Mouse (Mus musculus): ENCODE data around the gene Zbp1.

The Zbp1 gene

DNA sequence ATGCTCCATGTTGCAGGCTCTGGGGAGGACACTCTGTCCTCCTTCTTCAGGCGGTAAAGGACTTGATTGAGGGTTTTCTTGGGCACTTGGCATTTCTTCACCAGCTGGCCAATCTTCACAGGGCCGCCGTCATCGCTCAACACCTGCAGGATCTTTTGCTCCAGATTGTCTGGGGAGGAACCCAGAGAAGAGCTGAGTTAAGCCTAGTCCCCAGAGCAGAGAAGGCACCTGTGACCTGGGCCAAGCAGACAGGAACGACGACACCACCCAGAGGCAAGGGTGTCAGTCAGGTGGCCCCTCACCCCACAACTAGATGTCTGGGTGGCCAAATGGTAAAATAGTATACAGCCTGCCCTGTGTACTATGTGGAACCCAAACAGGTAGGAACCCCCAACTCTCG lies 1.9 kb downstream of the Zbp1 start:
- DNase-seq (ENCODE audit: low spot score in 2 of 2), result peak in 1 of 2 experiments; percentile 36

DNA sequence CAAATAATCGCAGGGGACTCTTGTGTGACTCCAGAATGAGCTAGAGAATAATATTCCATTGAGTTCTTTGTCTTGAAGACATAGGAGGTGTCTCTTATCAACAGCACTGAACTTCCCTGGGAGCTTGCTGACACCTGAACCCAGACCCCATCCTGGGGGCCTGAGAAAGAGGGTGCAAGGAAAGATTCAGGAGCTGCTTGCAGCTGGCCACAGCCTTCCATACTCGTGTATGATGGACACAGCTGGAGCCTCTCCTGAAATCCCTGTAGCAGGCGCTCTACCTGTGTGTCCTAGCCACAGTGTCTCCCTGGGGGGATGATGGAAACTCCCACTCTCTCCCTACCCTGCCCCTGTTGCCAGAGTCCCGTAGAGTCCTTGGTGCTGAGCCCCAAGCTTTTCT lies 6.5 kb downstream of the Zbp1 start:
- no peak for DNase-seq (ENCODE audit: low spot score in 2 of 2)

DNA sequence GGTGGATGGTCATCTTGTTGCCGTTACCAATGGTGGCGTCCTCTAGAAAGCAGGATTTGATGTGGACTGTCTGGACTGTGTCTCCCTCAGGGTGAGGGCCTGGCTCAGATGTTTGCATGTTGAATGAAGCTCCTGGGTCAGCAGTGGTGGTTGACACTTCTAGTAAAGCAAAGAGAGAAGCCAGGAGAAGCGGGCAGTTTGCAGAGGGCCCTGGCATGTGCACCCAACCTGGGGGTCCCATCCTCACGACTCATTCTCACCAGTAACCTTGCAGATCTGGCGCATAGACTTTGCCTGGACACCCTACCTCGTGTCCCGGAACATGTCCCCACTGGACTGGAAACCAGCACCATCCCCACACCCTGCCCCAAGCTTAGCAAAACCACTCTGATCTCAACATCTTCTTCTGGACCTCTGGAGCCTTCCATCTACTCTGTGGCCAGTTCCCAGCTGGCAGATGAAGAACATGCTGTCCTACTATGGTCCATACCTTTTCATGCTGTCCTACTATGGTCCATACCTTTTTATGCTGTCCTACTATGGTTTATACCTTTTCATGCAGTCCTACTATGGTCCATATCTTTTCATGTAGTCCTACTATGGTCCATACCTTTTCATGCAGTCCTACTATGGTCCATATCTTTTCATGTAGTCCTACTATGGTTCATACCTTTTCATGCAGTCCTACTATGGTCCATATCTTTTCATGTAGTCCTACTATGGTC lies 9.5 kb downstream of the Zbp1 start:
- DNase-seq (ENCODE audit: low spot score in 2 of 2), result peak in 1 of 2 experiments; percentile 15

DNA sequence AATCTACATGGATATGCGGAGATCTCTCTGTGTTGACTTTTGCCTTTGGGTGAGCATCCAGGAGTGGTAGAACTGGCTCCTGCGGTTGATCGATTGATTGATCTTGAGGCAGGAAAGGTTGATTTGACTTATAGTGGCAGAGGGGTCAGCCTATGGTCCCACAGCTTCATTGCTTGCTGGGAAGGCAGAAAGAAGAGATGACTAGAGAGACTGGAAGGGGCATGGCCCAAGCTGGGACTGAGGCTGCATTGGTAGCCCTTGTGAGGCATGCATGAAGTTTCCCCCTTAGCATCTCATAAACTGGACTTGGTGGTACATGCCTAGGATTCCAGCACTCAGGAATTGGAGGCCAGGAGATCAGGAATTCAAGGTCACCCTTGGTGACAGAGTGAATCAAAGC lies 11.7 kb downstream of the Zbp1 start:
- no peak for DNase-seq (ENCODE audit: low spot score in 2 of 2)

DNA sequence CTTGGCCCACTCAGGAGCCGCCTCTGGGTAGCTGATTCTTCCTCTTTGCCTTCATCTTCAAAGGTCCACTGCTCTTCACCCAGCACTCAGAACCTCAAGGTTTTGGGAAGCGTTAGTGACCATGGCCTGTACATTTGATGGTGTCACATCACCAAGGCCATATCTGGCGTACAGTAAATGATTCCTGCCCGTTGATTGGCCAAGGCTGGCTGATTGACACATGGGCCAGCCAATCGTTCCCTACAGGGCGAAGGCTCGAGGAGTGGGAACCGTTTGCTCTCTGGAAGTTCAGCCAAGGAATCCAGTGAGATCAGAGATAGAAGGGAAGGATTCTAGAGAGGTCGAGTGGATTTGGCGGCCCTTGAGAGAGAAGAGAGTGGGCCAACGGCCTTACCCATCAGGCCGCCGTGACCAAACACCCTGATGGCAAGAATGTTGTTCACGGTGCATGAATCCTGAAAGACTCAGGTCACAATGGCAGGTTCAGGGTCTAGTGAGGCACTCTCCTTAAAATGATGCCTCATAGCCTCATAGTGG lies 13.1 kb downstream of the Zbp1 start:
- no peak for DNase-seq (ENCODE audit: low spot score in 2 of 2)

DNA sequence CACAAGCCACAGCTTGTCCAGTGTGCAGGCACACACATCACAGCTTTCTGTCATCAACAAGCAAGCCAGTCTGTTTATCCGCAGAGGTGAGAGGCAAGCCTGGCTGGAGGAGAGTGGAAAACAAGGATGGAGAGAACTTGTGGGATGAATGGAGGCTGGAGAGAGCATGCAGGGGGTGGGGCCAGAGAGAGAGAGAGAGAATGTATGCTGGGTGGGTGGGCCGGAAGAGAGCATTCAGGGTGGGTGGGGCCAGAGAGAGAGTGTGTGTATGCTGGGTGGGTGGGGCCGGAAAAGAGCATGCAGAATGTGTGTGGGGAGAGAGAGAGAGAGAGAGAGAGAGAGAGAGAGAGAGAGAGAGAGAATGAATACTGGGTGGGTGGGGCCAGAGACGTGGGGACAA lies 14.1 kb downstream of the Zbp1 start:
- no peak for DNase-seq (ENCODE audit: low spot score in 2 of 2)

DNA sequence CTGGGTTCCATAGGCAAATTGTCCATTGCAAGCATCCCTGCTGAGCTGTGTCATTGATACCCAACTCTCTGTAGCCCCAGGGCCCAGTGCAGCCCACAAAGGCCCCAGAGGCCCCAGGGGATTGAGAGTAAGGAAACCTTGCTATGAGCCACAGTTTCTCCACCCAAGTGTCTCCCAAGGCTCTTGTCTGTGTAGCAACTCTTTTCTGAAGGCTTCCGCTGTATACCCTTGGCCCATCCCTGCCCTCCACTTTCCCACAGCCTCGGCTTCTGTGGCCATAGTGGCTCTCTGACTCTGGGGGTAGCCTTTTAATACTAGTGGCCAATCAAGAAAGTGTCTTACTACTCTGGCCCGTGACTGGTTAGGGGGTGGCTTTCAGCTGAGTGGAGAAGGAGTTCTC lies 15.0 kb downstream of the Zbp1 start:
- peak in 1 of 2 experiments; percentile 13 for DNase-seq (ENCODE audit: low spot score in 2 of 2)

DNA sequence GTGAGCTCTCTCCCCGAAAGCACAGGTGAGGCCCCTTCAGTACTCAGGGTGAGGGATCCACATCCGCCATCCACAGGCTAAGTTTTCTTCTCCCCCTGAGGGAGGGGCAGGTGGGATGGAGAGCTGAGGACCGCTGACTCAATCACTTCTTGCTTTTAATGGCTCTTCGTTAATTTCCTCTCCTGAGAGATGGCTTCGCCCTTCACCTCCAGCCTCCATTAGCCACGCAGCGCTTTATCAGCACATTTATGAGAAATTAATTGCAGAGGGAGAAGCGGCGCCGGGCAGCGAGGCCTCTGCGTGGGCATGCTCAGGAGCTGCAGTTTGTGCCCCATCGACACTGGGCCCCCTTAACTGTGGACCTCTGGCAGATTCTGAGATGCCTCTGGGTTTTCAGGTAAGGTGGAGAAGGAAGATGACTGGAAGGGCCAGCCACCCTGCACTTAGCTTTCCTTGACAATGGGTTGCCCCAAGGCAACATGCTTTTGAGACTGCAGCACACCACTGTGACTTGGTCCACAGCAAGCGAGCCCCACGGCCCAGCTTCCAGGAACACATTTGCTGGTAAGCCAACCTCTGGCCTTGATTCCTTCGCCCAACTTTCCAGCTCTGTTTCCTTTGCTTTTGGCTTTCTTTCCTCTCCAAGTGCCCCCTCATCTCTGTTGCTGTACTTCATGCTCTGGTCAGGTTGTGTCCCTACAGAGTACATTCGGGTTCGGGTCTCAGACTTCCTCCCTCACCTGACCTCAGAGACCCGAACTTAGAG lies 15.6 kb downstream of the Zbp1 start:
- DNase-seq (ENCODE audit: low spot score in 2 of 2), result peak; percentile 13 to 59

DNA sequence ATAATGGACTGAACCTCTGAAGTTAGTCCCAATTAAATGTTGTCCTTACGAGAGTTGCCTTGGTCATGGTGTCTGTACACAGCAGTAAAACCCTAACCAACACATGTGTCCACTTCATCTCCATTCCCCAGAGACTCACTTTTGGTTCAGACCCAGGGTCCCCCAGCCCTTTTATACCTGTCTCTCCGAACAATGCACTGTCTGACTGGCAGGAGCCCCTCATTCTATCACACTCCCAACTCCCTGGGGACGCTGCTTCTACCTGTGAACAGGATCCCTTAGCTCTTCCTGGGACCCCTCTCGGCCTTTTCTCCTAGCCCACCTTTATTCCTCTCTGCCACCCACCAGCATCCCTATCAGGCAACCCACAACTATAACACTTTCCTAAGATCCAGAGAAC lies 23.9 kb downstream of the Zbp1 start:
- no peak for DNase-seq (ENCODE audit: low spot score in 2 of 2)

DNA sequence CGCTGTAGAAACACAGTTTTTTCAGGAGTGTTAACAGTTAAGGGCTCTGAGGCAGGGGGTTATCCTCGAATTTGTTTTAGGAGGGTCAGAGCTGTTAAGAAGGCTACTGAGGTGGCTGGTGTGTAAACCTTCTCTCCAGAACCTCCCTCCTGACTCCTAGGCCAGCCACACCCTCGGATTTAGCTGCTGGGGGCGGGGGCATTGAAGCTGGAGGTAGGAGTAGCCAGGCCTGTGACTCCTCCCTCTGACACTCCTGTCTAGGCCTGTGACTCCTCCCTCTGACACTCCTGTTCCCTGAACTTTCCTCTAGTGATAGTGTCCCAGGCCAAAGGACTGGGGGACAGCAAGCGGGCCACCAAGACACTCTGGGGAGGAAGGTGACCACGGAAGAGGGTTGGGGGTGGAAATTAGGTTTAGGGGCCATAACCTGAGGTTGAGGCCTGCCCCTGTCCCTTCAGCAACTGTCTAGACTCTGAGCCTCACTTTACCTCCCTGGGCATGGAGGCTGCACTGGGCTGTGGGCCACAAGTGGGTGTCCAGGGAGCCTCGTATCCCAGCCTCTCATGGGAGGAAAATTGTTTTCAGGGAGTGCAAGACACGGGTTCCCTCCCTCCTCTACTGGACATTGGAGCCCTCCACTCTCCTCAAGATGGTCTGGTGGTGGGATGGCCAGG lies 31.4 kb downstream of the Zbp1 start:
- DNase-seq (ENCODE audit: low spot score in 2 of 2), result peak in 1 of 2 experiments; percentile 19

DNA sequence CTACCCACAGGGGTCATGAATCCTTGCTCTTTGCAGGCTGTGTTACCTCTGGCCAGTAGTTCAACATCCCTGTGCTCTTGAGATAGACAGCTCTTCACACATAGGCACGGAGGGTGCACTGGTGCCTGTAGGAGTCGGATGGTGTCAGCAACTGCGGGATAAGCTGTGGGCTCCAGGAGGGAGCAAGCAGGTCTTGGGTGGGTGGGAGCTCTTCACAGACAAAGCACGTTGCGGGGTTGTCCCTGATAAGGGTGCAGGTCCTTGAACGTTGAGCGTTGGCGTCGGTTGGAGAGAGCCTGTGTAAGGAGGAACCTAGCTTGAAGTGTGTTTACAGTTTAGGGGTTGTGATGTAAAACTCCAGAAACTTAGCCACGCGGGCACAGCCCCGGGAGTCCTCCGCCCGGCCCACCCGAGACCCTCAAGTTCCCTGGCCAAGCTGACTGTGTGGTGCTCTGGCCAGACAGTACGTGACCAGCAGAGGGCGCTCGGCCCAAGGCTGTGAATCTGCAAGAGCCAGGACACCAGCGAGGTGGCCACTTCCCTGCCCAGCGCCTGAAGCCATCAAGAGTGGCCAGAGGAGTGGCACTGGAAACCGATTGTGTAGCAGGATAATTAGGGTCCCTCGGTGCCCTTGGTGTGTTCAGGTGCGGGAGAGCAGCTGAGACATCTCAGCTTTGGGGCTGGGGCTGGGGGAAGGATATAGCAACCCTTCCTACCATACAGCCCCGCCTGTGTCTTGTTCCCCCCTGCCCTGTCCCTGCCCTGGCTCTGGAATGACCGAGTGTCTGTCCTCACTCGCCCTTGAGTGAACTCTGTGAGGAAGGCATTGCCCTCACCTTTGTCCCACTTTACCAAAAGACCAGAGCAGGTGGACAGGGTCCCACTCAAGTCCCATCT lies 32.4 kb downstream of the Zbp1 start:
- peak; percentile 72 to 91 for DNase-seq (ENCODE audit: low spot score in 2 of 2)

DNA sequence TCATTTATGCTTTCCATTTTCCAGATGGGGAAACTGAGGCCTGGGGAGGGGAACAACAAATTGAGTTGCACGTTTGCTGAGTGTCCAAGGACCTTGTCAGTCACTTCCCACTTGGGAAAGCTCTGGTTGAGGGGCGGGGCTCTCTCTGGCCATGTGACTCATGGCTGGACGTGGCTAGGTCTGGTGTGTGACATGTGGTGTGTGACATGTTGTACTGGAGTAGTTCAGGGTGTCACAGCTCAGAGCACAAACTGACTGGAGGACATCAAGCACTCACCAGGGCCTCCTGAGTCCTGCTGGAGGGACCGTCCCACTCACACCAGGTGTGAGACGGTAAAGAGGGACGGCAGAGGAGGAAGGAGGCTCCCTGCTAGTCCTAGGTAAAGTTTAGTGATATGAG lies 33.4 kb downstream of the Zbp1 start:
- DNase-seq (ENCODE audit: low spot score in 2 of 2), result peak; percentile 11 to 56

DNA sequence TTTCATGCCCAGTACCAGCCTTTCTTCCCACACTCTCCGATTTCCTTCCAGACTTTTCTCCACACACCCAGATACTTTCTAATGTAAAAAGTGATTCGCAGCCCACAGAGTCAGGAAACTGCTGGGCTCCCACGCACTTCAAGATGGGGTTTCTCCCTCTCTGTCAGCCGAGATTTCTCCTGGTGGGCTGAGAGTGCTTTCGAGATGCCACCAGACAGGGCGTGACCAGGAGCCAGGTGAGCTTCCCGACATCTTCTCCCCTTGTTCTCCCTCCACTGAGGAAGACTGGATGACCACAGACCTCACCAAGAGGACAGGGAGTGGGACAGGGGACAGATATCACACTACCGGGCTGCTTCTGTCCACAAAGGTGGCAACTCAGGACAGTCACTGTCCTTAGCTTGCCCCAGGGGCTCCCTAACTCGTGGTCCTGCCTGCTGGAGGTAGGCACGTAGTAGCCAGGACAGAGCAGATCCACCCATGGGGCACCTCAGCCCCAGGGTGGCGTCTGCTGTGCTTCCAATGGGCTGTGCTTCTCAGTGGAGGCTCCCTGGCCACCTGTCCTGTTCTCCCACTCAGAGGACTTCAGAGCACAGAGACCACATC lies 34.1 kb downstream of the Zbp1 start:
- peak; percentile 15 to 57 for DNase-seq (ENCODE audit: low spot score in 2 of 2)

DNA sequence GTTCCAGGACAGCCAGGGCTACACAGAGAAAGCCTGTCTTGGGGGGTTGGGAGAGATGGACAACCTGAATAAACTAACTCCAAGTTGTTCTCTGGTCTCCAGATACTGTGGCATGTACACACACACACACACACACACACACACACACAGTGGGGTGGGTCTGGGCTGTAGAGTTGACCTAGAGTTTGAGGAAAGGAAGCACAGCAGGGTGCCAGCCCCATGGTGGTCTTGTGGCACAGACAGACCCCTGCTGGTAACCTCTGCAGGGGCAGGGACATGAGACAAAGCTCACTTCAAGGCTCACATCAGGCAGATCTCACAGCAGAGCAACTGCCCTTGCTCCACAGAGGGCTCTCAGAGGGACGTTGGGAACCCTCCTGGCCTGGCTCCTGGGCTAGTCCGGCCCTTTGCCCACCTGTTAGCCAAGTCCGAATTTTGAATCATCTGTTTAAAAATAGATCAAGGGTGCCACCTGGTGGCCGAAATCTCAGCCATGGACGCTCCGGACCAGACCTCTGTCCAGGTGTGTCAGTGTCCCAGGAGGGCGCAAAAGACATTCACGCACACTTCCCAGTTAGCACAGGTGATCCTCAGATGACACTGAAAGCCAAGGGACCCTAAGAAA lies 34.8 kb downstream of the Zbp1 start:
- DNase-seq (ENCODE audit: low spot score in 2 of 2), result peak; percentile 44 to 79

DNA sequence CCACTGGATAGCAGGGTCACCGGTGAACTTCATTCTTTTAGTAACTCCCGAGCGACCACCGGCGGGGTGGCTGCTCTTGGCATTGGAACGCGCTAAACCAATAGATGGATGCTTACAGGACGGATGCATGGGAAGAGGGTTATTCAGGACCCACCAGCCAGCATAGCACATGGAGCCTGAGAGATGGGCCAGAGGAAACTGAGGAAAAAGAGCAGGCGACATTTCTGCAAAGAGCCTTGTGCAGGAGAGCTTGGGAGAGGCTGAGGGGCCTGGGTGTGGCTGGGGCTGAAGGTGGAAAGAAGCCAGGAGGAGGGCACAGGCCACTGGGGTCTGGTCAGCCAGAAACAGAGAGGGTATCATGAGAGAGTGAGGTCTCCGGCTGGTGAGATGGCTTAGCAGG lies 35.4 kb downstream of the Zbp1 start:
- peak in 1 of 2 experiments; percentile 16 for DNase-seq (ENCODE audit: low spot score in 2 of 2)

DNA sequence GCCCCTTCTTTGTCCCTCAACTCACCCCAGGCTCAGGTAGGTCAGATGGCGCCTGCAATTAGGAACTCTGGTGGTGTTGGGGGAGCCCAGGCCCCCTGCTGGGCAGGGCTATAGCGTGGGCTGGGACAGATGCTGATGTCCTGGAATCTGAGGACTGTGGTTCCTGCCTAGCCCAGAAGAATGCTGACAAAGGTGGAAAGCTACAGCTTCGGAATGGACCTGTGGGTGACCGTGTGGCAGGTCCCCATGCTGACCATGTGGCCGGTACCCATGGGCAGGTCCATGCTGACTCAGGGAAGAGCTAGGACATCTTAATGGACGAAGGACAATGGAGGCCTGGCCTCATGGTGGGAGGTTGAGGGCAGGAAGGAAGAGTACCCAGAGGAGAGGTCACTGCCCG lies 35.9 kb downstream of the Zbp1 start:
- no peak for DNase-seq (ENCODE audit: low spot score in 2 of 2)

DNA sequence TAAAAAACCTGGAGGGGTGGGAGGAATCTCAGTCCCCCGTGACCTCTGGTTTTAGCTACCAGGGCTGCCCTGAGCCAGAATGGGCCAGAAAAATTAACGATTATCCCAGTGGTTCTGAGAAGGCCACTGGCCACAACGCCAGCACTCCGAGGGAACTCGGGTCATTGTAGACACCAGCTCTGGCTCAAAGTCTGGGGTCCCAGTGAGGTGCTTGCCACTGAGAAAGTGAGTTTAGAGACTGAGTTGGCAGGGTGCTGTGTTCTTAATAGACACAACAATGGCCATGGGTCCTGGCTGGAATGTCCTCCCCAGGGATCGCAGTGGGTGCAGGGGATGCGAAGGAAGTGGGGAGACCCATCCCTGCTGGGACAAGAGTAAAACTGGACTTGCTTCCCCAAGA lies 36.8 kb downstream of the Zbp1 start:
- DNase-seq (ENCODE audit: low spot score in 2 of 2), result peak; percentile 15 to 55

DNA sequence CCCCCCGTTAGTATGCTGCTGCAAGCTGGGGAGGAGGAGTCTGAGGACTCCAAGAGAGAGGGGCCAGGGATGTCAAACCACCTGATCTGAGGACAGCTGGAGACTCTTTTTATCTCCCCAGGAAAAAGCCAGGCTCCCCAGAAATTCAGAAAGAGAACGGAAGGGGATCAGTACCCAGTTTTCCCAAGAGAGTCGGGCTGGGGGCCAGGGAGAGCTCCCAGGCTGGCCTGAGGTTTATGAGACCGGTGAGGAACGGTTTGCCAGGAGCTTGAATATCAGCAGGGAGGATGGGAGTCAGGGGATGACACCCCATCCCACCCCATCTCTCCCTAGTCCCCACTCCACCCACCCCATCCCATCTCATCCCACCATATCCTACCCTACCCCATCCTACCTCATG lies 37.2 kb downstream of the Zbp1 start:
- no peak for DNase-seq (ENCODE audit: low spot score in 2 of 2)

DNA sequence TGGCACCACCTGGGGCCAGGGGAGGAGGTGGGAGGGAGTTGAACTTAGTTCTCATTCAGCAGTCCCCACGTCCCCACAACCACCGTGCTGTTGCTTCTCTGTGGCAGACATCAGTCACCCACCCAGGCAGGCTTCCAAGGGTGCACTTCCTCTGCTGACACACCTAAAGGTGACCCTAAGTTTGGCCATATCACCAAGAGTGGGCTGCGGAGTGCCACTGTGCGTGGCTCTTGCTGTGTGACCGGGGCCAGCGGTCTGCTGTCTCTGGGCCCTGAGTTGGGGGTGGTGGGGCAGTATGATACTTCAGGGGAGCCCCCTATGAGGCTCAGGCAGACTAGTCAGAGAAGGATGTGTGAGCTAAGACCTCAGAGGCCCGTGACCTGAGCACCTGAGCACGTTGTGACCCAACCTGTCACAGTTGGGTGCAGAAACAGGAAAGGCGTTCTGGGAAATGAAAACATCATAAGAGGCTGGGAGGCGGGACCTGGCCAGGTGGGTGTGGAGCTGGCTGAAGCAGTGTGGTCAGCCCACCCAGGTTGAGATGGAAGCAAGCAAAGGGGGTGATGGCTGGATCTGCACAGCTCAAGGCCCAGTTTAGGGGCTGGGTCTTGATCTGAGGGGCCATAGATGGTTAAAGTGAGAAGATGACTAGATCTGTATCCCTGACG lies 37.9 kb downstream of the Zbp1 start:
- DNase-seq (ENCODE audit: low spot score in 2 of 2), result peak in 1 of 2 experiments; percentile 56

DNA sequence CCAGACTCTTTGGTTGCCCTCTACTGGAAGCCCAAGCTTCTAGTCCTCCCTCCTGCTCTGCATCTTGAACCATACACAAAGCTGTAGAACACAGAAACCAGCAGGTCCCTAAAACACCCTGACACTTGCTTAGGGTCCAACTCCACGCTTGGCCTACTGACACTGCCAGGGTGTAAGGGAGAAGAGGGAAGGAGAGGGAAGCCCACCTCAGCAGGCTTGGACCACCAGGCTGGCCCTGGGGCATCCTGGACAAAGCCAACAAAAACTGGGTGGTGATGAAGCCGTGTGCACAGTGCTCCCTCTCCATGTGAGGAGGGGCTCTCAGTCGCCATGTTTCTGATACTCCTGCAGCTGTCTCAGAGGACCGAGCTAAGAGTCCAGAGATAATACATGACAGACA lies 38.7 kb downstream of the Zbp1 start:
- DNase-seq (ENCODE audit: low spot score in 2 of 2), result no peak

All from urinary bladder, postnatal 4 days (tissue).